Mouse (Mus musculus): ENCODE results near the gene Nr2f2. TPM values are rescaled to one million over a fixed set of nuclear protein-coding genes. Genes with fewer than 3 reads are reported as not detected.

Nr2f2 gene
- total RNA-seq, 2 experiments from 2014 or later = 34.2 to 38.4 TPM

GRCm38 (mm10) chr7:70327191-70327590, 39.3 kb downstream of the Nr2f2 start:
- no peak for DNase-seq (ENCODE audit: low spot score in 2 of 2)
- intact Hi-C loops (cut with DNase I) = loop anchor here (5.0 kb wide), 1 partner anchor 35 kb away; no protein-coding TSS in a partner anchor

- intact Hi-C loops (cut with DNase I) = loop anchor here (5.0 kb wide), 1 partner anchor 36 kb away; no protein-coding TSS in a partner anchor
- no peak for DNase-seq (ENCODE audit: low spot score in 2 of 2)
Measured at GRCm38 (mm10) chr7:70326176-70327035, 40.1 kb downstream of the Nr2f2 start.

- intact Hi-C loops (cut with DNase I) = loop anchor here (5.0 kb wide), 1 partner anchor 37 kb away; no protein-coding TSS in a partner anchor
- DNase-seq (ENCODE audit: low spot score in 2 of 2) = no peak
Measured at GRCm38 (mm10) chr7:70325381-70325780, 41.2 kb downstream of the Nr2f2 start.

GRCm38 (mm10) chr7:70324541-70324940, 42.0 kb downstream of the Nr2f2 start:
- intact Hi-C loops (cut with DNase I) = no loop called here
- DNase-seq (ENCODE audit: low spot score in 2 of 2) = no peak

- no peak for DNase-seq (ENCODE audit: low spot score in 2 of 2)
- intact Hi-C loops (cut with DNase I) = no loop called here
Measured at GRCm38 (mm10) chr7:70324041-70324440, 42.5 kb downstream of the Nr2f2 start.

- intact Hi-C loops (cut with DNase I) = no loop called here
- no peak for DNase-seq (ENCODE audit: low spot score in 2 of 2)
Measured at GRCm38 (mm10) chr7:70305716-70306115, 60.8 kb downstream of the Nr2f2 start.

- intact Hi-C loops (cut with DNase I) = no loop called here
- DNase-seq (ENCODE audit: low spot score in 2 of 2) = no peak
Measured at GRCm38 (mm10) chr7:70304426-70304825, 62.1 kb downstream of the Nr2f2 start.
